Mouse (Mus musculus): Measurements from ENCODE around the gene Fam98c.
"Not testable (repeated sequence)": the region's sequence is repeated elsewhere in the genome, so short reads cannot be mapped to it uniquely, and the experiment has no call there.

The Fam98c gene

GRCm38 (mm10) chr7:29155196-29155837 lies 717 bp downstream of the Fam98c start:
- DNase-seq: peak; percentile 78 to 93

- DNase-seq: no peak
Observed at GRCm38 (mm10) chr7:29154018-29154720, 1.9 kb downstream of the Fam98c start.

- DNase-seq: no peak
Observed at GRCm38 (mm10) chr7:29151486-29151885, 4.5 kb downstream of the Fam98c start.

- DNase-seq: no peak
Observed at GRCm38 (mm10) chr7:29148771-29149170, 7.3 kb downstream of the Fam98c start.

GRCm38 (mm10) chr7:29146625-29147367 lies 9.2 kb downstream of the Fam98c start:
- DNase-seq: no peak

GRCm38 (mm10) chr7:29144006-29144405 lies 12.0 kb downstream of the Fam98c start:
- DNase-seq: no peak

GRCm38 (mm10) chr7:29141416-29141815 lies 14.6 kb downstream of the Fam98c start:
- DNase-seq: no peak

GRCm38 (mm10) chr7:29139237-29139636 lies 16.8 kb downstream of the Fam98c start:
- not testable (repeated sequence) for DNase-seq

- no peak for DNase-seq
Observed at GRCm38 (mm10) chr7:29137429-29137828, 18.6 kb downstream of the Fam98c start.

- peak; percentile 66 to 68 for DNase-seq
Observed at GRCm38 (mm10) chr7:29134693-29135386, 21.2 kb downstream of the Fam98c start, which contains the start of gene Rasgrp4. Gene Rasgrp4 (plus strand): TSS chr7:29134851.

GRCm38 (mm10) chr7:29134230-29134629 lies 21.8 kb downstream of the Fam98c start:
- DNase-seq: no peak

- peak in 1 of 2 experiments; percentile 18 for DNase-seq
Observed at GRCm38 (mm10) chr7:29128725-29129124, 27.3 kb downstream of the Fam98c start.

- peak; percentile 41 to 78 for DNase-seq
Observed at GRCm38 (mm10) chr7:29126173-29126915, 29.7 kb downstream of the Fam98c start.

- DNase-seq: peak in 1 of 2 experiments; percentile 19
Observed at GRCm38 (mm10) chr7:29124970-29125369, 31.1 kb downstream of the Fam98c start, which contains the start of gene Ryr1. Gene Ryr1 (minus strand): TSS chr7:29125179.

- no peak for DNase-seq
Observed at GRCm38 (mm10) chr7:29123531-29124358, 32.3 kb downstream of the Fam98c start.

- no peak for DNase-seq
Observed at GRCm38 (mm10) chr7:29122821-29123220, 33.2 kb downstream of the Fam98c start.

- DNase-seq: no peak
Observed at GRCm38 (mm10) chr7:29119526-29119925, 36.5 kb downstream of the Fam98c start.

GRCm38 (mm10) chr7:29118142-29118851 lies 37.7 kb downstream of the Fam98c start:
- no peak for DNase-seq

- no peak for DNase-seq
Observed at GRCm38 (mm10) chr7:29108992-29109955, 46.8 kb downstream of the Fam98c start.
